Mouse (Mus musculus) induced T-regulatory cell, adult 2 months (primary cell): ENCODE measurements around the gene Gabrb3.

Experiments
- DNase-seq: peaks from one replicate; pipeline ENCODE4 v3.0.0-alpha.2; 2012; ENCODE audit warnings: low read depth

The Gabrb3 gene

DNA sequence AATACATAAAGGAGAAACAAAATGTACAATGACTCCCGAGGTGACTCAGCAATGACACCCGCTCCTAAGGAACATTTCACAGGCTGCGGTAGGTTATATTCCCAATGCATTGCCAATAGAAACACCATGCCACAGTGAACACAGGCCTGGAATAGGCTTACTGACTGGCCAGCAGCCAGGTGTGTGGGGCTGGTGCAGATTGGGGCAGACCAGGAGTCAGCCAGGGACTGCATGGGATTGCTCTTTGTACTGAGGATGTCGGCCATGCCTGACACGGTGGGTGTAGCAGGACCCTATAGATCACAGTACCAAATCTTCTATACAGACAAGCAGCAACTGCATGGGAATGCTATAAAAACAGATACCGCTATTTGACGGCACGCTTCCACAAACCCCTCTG is 110.5 kb downstream of the Gabrb3 start:
- DNase-seq, result no peak

DNA sequence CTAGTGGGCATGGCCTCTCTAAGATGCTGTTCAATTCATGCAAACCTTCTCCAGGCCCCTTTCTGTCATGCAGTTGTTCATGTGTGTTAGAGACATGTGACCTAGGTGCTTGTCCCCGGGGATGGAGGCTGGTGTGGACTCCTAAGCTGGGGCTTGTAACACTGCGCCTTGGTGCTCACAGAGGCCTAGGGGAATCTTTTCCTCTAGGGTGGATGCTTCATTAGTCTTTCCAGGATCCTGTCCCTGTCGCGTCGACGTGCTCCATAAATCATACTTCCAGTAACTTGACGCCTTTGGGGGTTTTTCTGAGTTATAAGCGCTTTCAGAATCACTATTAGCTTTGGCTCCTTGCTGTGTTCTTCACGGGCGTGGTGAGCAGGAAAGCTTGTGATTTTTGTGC is 113.2 kb downstream of the Gabrb3 start:
- no peak for DNase-seq

DNA sequence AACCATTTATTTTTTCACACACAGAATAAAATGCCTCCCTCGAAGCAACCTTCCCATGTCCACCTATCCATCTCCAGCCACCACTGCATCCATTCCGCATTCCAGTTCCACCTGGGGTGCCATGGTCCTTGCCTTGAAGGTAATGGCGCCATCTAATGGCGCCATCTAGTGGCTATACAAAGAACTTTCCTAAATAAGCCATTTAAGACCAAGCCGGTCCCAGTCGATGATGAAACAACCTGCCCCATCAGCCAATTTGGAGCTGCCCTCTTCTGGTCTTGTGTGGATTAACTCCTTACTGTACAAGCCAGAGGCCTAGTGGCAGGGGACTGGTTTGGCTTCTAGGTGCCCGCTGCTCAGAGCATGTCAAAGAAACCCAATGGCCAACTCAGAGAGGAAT is 119.1 kb downstream of the Gabrb3 start:
- DNase-seq, result peak; percentile 9

DNA sequence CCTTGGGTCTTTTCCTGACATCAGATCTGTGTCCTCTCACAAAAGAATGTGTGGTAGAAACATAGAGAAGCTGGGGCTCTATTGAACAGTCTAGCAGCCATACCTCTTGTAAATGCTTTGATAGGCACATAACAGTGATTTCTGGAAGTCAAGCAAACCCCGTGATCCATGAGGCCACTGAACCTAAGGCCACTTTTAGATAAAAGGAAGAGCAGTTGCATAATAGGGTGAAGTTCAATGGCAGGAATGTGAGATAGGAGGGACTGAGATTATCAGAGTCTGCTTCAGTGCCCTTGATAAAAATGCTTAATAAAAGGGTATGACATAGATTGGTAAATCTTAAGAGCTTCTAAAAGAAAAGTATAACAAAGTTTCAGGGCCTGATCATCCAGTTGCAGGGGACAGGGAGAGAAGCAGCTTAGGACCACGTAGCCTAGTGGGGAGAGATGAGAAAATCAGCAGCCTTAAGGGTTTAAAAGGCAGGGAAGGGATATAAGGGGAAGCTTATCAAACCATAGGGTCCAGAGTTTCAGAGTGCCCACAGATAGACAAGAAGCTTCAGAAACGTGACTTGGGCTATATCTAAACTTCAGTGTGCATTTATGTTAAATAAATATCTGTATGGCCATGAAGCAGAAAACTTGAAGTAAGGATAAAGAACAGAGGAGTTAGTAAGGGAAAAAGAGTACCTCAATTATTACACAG is 141.4 kb downstream of the Gabrb3 start:
- no peak for DNase-seq

DNA sequence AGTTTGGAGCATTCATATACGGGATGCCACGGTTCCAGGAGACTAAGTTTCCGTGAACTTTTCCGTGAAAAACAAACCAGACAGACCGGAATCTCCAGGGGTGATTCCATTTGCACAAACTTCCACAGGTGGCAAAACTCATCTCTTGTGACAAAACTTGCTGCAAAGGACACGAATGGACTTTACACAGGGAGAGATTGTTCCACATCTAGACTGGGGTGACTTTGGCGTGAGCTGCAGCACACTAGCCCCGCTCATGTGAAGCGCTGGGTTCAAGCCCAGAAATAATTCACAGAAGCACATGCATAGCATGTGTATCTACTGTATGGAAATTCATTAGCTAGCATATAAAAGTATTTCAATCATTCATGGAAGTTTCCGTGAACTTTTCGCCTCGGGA is 144.9 kb downstream of the Gabrb3 start:
- no peak for DNase-seq

DNA sequence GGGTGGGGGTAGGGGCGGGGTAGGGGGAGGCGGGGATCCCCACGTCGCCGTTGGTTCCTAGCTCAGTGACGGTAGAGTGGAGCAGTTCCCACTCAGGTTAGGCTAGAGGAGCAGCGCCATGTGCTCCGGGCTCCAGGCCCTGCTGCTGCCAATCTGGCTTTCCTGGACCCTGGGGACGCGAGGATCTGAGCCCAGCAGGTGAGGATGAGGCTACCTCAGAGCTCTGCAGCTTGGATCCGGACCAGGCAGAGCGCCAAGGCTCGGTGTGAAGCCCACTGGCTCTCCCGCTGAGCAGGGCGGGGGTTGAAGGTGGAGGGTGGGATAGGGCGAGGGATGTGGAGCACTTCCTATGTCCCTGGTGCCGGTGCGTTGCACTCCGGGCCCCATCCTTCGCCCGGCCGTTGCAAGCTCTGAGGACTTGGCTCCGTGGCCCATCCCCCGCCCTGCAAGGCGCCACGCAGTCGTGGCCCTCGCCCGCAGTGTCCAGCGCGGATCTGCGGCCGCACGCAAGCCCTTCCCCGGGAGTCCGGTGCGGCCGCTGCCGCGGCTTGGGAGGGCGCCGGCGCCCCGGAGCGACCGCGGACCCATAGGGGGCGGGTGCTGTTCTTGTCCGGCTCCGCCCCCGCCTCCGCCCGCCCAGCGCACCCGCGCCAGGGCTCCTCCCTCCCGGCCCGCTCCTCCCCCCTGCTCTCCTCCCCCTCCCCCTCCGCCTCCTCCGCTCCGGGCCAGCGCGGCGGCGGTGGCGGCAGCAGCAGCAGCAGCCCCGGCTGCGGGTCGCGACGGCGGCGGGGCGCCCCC is 171.2 kb downstream of the Gabrb3 start:
- DNase-seq, result peak; percentile 2

DNA sequence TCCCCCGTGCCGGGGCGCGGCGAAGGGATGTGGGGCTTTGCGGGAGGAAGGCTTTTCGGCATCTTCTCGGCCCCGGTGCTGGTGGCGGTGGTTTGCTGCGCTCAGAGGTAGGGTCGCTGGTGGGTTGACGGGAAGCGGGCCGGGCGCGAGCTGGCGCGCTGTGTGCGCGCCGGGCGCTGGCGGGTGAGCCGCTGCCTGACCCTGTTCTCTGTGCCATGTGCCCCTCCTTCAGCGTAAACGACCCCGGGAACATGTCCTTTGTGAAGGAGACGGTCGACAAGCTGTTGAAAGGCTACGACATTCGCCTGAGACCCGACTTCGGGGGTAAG is 171.7 kb downstream of the Gabrb3 start:
- no peak for DNase-seq

DNA sequence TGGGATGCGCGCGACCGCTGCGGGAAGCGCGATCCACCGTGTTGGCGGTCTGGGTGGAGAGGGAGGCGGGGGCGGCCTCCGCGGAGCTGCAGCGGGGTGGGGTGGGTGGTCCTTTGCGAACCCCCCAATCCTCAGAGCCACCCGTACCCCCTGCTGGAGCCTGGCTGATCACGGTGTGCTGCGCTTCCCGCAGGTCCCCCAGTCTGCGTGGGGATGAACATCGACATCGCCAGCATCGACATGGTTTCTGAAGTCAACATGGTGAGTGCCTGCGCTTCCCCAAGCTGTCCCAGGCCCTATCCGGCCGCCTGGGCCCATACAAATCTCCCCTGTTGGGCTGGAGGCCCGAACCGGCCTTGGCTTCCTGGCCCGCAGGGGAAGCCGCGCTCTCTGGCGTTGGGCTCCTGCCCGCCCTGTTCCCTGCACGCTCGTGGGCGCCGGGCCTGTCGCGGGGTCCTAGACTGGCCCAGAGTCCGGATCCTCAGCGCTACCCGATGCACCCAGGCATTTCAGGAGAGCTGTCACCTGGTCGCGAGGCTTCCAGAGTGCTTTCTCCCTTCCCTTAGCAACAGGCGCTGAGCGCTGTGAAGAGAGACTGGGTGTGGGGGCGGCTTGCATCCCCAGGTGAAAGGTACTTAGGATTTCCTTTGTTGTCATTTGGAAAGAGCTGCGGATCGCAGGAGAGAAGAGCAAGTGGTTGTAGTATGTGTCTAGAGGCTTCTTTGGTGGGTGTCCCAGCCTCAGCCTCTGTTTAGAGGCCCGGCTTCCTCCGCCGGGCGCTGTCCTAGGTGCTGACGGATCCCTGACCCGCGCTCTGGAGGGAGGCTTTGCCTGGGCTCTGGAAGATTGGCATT is 172.3 kb downstream of the Gabrb3 start:
- no peak for DNase-seq

DNA sequence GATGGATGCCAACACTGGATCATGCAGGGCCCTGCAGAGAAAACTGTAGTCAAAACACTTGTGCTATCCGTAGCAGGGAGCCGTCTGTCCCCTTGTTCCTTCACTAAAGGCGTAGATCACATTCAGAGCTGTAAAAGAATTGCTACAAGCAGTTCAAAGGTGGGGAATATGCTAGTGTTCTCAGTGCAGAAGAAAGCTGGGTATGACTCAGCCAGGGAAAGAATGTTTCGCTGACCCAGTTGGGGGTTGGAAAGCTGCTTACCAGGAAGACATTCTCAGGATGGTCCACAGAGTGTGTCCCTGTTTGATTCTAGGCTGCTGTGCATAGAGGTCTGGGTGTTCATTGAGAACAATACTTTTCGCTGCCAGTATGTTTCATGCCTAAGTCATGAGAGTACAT is 177.8 kb downstream of the Gabrb3 start:
- DNase-seq, result no peak

DNA sequence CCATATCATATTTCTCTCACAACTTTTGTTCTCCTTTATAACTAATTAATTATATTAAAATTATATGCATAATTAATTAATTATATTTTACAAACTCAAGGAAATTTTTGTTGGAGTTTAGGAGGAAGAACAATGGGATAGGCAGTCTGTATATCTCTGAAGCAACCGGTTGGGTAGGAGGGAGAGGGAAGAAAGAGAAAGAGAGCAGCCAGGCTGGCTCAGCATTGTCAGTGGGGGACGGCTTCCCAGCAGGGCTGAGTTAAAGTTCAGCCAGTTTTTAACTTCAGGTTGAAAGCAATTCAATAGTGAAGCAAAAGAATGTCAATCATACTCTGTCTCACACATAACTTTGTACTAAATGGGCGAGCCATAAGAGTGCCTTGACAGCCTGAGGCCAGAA is 199.2 kb downstream of the Gabrb3 start:
- no peak for DNase-seq

DNA sequence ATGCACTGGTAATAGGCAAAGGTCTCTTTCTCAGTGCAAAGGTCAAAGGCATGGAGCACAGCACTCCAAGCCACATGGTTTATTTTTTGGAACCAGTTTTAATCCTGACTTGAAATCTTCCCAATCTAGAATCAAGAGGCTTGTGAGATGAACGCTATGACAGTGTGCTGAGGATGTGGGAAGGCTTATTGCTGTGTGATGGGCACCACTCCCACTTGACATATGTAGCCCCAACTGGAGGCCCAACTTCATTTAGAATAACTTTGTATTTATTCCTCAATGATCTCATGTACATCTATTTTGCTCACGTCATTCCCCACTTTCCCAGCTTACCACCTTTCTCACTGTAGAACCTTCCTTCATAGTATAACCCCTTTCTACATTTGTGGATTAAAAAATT is 200.5 kb downstream of the Gabrb3 start:
- DNase-seq, result no peak

DNA sequence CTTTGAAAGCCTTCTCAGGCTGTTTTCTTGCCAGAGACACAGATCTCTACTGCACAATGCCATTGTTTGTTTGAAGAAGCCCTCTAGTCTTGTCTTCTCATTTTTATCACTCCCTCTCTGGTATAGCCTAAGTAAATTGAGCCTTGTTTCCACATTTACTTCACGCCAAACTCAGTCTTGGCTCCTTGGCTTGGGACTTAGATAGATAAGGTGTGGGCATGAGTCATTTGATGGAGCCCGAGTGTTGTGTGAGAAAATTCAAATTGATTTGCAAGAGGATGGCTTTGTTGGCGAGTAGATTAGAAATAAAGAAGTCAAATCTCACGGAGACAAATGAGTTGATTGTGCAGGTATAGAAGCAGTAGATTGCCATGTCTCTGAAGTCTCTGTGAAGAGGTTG is 204.2 kb downstream of the Gabrb3 start:
- no peak for DNase-seq

DNA sequence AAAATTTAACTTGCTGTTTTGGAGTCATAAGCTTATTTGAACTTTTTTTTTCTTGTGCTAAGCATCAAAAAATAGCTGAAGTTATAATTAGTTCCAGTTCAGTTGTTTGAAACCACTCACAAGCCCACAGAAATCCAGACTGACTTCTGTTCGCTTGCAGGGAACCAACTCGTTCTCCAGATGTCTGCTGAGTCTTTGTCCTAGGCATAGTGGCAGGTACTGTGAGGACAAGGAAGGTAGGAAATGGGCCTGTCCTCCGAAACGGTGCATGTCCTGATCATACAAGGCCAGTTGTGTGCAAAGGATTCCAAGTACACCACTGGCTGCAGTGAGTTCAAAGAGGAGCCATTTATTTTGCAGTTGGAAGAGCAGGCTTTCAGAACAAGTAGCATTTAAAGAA is 215.5 kb downstream of the Gabrb3 start:
- DNase-seq, result no peak

DNA sequence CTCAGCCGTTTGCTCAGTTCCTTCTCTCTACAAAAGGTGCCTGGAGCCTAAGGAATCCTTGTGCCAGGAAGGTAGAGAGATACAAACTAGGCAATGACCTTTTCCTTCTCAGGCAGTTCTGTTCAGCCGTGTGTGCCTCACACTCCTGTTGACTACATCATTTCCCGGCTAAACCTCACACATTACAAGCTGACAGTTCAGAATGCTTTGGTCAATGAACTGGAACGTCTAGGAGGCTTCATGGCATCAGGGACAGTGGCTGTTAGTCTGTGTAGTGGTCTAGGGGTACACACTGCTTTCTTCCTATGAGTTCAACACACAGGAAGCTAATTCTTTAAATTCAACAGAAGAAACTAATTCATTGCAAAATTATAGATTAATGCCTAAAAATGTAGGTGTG is 216.2 kb downstream of the Gabrb3 start:
- DNase-seq, result no peak

DNA sequence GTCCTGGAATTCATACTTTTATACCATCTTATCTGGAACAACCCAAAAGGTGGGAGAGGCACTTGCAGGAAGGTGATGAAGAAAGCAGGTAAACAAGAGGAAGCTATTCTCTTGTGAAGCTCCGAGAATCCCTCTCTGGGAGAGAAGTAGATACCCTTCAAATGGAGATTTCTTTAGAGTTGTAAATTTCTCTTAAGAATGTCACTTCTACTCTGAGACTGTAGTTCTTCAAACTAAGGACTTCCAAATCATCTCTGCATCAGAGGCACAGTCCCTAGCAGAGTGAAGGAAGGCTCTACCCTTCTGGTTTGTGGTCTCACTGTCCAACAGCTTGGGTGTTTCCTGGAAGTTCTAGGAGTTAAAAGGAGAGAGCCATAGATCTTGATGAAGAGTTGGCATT is 221.3 kb downstream of the Gabrb3 start:
- no peak for DNase-seq

DNA sequence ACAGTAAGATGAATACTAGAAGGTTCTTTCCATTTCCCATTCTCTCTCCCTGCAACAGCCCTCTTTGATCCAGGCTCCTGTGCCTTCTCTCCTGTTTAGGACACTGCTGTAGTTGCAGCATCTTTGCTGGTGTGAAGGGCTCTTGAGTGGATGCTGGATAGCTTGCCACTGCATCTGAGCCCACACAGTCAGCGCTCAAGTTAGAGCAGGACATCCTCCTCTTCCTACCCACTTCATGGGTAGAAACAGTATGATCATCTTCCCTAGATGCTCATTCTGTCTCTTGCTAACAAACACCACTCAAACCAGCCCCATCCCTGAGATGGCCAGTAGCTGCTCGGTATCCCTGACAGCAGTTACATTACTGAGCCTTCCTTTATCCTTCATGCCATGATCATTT is 227.9 kb downstream of the Gabrb3 start:
- DNase-seq, result no peak

DNA sequence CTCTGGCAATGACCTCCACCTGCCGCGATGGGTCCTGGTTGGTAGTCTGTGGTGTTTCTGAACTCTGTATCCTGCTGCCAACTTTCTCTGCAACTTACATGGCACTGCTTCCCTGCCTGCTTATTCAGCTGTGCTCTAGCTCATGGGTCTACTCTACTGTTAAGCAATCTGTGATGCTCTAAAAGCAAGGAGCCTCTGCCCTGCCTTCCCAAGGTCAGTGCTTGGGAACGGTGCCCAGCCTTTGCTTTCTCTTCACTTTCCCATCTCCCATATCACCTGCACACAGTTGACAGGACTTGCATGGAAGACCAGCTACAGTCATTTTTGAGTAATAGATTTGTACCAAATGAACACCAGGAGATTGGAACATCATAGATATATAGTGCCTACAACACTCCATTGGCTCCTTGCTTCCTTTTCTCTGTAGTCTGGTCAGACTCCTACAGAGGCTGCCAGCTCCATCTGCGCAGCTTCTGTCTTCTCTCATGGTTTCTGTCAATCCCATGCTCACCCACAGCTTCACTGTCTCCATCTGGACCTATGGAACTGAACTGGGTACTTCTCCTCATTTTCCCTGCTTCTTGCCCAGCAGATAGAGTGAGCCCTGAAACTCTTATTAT is 228.8 kb downstream of the Gabrb3 start:
- no peak for DNase-seq

DNA sequence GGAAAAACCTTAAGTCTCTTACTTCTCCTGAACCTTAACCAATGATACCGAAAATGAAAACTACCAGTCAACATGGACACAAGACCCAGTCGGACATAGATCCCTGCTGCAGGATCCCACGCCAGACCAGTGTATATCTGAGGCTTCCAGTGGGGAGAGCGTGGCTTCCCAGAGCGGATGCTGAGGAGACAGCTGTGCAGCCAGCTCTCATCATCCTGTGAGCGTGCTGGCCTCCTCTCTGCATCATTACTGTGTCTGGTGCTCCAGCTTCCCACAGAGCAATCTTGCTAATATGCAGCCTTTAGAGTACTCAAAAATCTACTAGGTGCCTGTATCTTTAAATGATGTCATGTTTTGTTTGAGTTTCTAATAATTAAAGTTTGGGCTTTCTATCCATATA is 257.9 kb downstream of the Gabrb3 start:
- no peak for DNase-seq

DNA sequence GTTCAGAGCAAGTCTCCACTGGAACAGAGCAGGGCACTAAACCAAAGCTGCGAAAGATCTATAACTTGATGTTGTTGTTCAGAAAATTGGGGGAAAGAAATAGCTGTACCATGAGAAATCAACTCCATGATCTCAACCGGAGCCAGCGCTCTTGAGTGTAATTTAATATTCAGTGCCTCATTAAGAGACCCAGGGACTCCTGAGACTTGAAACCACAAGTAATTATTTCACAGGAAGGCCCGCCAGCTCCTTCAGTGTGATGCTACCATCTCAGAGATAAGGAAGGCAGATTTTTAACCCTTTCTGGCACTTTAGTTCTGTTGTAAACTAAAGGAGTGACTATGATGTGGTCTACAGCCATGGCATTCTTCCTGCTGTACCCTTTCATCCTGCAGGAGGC is 270.3 kb downstream of the Gabrb3 start:
- DNase-seq, result no peak

DNA sequence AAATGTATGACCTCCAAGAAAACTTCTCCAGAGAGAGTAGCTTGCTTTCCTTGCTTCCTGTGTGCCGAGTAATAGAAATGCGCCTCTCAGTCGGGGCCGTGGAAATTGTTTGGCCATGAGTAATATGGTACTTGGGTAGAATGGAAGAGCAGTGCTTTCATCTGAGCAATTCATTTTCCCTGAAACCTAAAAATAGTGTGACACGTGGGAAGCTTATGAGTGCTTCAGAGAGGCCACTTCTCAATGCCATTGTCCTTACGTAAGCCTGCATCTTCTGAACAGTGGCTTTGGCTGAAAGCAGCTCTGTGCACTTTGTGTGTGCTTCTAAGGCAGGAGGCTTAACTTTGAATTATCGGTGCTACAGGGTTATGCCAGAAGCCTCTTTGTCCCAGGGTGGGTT is 280.9 kb downstream of the Gabrb3 start:
- DNase-seq, result no peak

DNA sequence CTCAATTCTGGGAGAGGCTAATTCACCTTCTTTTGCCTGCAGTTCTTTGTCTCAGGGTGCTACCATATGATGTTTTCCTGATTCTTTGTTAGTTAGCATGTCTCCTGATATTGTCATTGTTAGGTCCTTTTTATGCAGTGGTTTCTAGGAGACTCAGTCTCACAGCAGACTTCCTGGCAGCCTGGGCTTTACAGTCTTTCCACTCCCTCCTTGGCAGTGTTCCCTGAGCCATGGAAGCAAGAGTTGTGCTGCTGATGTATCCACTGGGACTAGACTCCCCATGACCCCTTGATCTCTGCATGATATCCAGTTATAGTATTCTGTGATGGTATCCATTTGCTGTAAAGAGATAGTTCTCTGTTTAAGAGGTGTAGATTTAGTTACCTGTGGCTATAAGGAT is 281.6 kb downstream of the Gabrb3 start:
- no peak for DNase-seq

DNA sequence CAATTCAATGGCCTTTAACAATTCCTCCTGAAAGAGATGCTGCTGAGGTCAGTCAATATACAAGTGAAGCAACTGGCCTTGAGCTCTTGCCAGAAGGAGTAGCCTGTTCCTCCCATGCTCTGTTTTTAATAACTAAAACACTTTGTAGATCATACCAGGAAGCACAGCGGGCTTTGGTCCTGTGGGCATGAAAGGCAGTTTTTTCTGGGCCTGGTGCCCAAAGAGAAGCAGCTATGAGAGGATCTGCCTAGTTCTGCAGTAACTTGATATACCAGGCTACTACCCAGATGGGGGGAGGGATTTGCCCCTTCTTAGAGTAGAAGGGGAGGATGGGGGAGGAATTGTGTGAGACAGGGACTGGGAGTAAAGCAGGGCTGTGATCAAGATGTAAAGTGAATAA is 284.1 kb downstream of the Gabrb3 start:
- no peak for DNase-seq

DNA sequence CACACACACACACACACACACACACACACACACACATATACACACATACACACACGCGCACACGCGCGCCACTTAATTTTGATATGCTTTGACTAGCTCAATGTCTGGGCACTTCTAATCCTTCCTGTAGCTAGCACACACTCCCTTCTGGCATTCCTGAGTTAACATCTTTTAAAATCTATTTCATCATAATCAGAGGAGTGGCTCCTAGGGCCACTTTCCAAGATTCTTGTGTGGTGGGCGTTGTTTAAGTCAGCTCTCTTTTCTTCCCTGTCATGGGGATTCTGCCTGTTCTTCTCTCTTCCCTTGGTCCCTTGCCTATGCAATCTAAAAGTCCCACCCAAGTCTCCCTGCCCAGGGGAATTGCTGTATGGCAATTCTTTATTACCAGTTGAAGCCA is 286.6 kb downstream of the Gabrb3 start:
- no peak for DNase-seq
